Mouse (Mus musculus) adrenal gland, postnatal 25 days (tissue): Measurements from ENCODE around the gene Cfap126. TPM values are rescaled to one million over a fixed set of nuclear protein-coding genes. Genes with fewer than 3 reads are reported as not detected.
A peak's percentile ranks its signal among the peaks of the same experiment; 100 is the strongest.
"Not testable (repeated sequence)": the region's sequence is repeated elsewhere in the genome, so short reads cannot be mapped to it uniquely, and the experiment has no call there.

Experiments used
- DNase-seq: peaks from one replicate; pipeline ENCODE4 v3.0.0; 2021; ENCODE audit warnings: mixed read lengths
- long read RNA-seq: library from polyadenylated mRNA; stranded (forward); transcript quantifications from one replicate; pipeline ENCODE4 v2.0.0, GENCODE M21; 2021
- total RNA-seq: library from RNA; stranded (reverse); gene quantifications from 2 replicates; pipeline ENCODE4 v1.2.3, GENCODE M21; 2021

Cfap126 gene
- 2.3 and 4.5 TPM in 2 replicates for total RNA-seq
- long read RNA-seq, partial matches to known transcripts = 1 of 3 reads
- long read RNA-seq, other reads (novel, unspliced or antisense) = 1 of 3 reads

GRCm38 (mm10) chr1:171113873-171114299, at the start of gene Cfap126:
TSS of gene Cfap126 (plus strand) at chr1:171113918.
- DNase-seq = peak; percentile 88

- DNase-seq = peak; percentile 78
Observed at GRCm38 (mm10) chr1:171064491-171065242, 49.1 kb upstream of the Cfap126 start, which contains the start of gene Fcgr3. TSS of gene Fcgr3 (minus strand) at chr1:171064935.

GRCm38 (mm10) chr1:171065243-171065587, 48.5 kb upstream of the Cfap126 start:
- peak; percentile 62 for DNase-seq

- peak; percentile 29 for DNase-seq
Observed at GRCm38 (mm10) chr1:171065768-171066167, 48.0 kb upstream of the Cfap126 start.

DNA sequence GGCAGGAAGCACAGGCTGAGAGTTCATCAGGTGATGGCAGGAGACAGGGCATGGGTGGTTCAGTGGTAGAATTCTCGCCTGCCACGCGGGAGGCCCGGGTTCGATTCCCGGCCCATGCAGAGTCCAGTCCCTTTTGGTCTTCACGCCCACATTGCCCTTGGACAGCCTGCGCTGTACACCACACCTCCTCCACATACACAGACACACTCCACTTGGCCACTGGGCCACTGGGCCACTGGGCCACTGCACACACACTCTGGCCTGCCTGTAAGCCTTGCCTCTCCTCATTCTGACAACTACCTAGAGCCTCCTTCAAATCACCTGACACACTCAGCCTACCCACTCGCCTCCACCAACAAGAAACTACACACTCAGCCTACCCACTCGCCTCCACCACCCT, 47.1 kb upstream of the Cfap126 start:
- DNase-seq = not testable (repeated sequence)

- not testable (repeated sequence) for DNase-seq
Observed at GRCm38 (mm10) chr1:171067928-171068327, 45.8 kb upstream of the Cfap126 start.

DNA sequence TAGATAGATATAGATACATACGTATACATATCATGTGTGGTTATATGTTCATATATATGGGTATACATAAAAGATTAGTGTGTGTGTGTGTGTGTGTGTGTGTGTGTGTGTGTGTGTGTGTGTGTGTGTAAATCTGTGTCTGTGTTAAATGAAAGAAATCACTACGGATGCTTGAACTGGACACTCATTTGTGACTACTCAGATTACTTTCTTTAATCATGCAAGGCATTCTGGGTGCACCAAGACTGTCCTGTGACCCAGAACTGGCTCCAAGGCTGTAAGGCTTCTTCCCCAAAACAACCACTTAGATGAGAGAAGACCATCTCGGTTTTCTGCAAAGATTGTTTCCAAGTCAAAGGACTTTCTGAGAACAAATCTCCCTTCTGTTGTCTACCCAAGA, 44.2 kb upstream of the Cfap126 start:
- DNase-seq = not testable (repeated sequence)

DNA sequence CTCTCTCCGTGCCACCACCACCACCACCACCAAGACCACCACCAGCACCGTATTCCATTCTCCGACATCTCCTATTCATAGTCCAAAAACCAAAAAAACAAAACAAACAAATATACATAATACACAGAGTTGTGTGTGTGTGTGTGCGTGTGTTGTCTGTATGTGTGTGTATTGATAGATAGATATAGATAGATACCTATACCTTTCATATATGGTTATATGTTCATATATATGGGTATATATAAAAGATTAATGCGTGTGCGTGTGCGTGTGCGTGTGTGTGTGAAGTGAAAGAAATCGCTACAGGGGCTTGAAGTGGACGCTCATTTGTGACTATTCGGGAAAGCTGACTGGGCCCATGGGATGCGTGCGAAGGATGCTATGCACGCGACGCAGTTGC, 42.8 kb upstream of the Cfap126 start:
- not testable (repeated sequence) for DNase-seq

- not testable (repeated sequence) for DNase-seq
Observed at GRCm38 (mm10) chr1:171071726-171072125, 42.0 kb upstream of the Cfap126 start.

DNA sequence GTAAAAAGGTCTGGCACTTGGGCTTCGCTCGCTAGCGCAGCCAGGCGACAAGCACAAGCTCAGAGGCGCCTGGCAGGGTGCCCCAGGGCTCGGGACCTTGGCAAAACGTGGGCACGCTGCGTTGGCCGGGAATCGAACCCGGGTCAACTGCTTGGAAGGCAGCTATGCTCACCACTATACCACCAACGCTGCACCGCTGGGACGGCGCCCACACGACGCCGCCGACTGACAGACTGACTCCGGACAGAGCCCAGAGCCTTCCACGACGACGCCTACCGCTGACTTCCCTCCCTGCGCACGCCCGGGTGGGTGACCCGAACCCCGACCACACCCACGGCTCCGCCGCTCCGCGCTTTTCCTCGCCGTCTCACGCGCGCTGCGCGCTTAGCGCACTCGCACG, 41.5 kb upstream of the Cfap126 start:
- DNase-seq = not testable (repeated sequence)

- DNase-seq = peak; percentile 10
Observed at GRCm38 (mm10) chr1:171074283-171074682, 39.4 kb upstream of the Cfap126 start.

DNA sequence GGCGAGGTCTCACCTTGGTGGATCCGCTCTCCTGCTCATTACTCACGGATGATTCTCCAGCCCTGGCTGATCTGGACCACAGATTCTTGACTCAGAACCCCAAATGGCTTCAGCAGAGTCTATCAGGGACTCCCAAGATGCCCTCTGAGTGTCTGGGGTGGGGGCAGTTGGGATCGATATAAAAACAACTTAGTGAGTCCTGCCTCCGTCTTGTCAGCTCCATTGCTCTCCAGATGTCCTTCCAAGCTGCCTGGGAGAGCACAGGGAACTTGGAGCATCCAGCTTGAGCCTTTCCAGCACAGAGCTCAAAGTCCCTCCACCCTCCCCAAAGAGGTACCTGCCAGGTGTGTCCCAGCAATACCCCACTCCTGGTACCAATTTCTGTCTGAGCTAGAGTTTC, 37.5 kb upstream of the Cfap126 start:
- DNase-seq = not testable (repeated sequence)

- not testable (repeated sequence) for DNase-seq
Observed at GRCm38 (mm10) chr1:171077192-171077591, 36.5 kb upstream of the Cfap126 start.

DNA sequence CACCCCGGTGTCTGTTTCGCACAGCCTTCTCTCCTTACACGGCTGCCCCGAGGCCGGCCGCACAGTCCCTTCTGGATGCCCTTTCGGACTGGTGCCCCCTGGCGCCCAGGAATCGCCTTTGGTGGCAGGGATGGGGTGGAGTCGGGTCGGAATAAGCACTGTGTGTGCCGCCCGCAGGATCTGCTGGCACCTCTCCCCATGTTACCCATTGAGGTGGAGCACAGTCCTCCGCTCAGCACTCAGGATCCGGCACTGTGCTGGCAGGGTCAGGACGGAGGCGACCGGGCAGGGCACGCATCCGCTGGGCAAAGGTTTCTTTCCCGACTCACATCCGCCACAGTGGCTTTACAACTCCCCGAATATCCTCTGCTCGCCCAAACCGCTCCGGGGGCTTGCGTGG, 35.8 kb upstream of the Cfap126 start:
- DNase-seq = not testable (repeated sequence)

- DNase-seq = not testable (repeated sequence)
Observed at GRCm38 (mm10) chr1:171078419-171078818, 35.3 kb upstream of the Cfap126 start.

DNA sequence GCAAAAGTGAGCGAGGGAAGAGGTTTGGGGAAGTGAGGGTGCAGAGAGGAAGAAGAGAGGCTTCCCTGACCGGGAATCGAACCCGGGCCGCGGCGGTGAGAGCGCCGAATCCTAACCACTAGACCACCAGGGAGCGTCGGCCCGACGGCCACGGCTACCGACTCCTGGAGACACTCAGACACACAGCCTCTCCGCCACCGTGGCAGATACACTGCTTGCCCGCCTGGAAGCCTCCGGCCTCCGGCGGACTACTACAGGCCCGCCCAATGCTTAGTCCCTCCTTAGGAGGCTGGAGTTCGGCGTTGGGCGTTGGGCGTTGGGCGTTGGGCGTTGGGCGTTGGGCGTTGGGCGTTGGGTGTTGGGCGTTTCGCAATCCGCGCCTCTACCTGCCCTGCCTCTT, 34.4 kb upstream of the Cfap126 start:
- DNase-seq = not testable (repeated sequence)

DNA sequence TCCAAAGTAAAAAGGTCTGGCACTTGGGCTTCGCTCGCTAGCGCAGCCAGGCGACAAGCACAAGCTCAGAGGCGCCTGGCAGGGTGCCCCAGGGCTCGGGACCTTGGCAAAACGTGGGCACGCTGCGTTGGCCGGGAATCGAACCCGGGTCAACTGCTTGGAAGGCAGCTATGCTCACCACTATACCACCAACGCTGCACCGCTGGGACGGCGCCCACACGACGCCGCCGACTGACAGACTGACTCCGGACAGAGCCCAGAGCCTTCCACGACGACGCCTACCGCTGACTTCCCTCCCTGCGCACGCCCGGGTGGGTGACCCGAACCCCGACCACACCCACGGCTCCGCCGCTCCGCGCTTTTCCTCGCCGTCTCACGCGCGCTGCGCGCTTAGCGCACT, 33.9 kb upstream of the Cfap126 start:
- DNase-seq = not testable (repeated sequence)

DNA sequence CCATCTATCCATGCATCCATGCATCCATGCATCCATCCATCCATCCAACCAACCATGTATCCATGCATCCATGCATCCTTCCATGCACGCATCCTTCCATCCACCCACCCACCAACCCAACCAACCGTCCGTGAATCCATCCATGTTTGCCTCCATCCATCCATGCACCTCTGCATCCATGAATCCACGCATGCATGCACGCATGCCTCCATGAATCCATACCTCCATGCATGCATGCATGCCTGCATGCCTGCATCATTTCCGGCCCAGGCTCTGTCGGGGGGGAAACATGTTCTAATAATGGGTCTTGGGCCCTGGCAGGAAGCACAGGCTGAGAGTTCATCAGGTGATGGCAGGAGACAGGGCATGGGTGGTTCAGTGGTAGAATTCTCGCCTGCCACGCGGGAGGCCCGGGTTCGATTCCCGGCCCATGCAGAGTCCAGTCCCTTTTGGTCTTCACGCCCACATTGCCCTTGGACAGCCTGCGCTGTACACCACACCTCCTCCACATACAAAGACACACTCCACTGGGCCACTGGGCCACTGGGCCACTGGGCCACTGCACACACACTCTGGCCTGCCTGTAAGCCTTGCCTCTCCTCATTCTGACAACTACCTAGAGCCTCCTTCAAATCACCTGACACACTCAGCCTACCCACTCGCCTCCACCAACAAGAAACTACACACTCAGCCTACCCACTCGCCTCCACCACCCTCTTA, 32.0 kb upstream of the Cfap126 start:
- not testable (repeated sequence) for DNase-seq

DNA sequence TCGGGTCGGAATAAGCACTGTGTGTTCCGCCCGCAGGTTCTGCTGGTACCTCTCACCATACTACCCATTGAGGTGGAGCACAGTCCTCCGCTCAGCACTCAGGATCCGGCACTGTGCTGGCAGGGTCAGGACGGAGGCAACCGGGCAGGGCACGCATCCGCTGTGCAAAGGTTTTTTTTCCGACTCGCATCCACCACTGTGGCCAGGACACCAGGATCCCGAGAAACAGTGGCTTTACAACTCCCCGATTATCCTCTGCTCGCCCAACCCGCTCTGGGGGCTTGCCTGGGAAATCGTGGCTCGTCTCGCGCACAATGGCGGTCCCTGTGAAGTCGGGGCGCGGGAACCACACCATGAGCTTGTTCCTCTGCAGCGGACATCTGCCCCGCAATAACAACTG, 28.0 kb upstream of the Cfap126 start:
- DNase-seq = no peak

DNA sequence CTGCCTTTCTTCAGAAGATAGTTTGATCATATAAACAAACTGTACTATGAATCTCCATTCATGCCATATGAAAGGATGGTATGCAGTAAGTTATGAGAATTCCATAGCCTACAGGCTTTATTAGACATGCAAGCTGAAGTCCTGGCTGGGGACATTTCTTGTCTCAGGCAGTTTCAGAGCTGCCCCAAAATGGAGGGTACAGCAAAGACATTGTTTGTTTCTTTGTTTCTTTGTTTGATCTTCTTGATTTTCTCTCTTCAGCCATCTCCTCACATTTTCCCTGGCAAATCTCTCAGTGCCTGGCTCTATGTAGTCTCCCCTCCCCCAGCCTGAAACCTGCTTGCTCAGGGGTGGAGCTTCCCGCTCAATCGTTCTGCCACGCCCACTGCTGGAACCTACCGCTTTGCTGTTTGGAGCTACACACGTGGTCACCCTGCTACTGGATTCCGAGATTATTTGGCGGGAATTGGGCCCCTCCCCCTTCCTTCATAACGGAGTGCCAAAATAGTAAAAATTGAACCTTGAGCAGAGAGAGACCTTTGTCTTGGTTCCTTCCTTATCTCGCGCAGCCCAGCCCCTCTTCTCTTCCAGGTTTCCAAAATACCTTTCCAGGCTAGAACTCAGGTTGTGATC, 25.4 kb upstream of the Cfap126 start:
- DNase-seq = not testable (repeated sequence)

DNA sequence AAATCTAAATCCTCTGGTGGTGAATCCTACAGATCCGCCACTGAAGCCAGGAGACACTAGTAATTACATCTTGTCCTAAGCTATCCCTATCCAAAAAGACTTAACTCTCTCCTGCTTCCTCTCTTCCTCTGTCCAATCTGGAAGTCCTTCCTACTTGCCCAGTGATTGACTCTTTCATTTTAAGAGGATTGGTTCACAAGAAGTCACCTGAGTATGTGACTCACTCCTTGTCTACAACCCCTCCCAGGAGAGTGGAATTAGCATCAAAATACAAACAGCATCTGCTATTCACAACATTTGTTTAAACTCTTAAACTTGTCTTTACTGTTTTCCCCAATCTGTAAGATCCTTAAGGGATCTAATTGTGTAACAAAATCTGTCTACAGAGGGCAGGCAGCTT, 23.8 kb upstream of the Cfap126 start:
- no peak for DNase-seq

DNA sequence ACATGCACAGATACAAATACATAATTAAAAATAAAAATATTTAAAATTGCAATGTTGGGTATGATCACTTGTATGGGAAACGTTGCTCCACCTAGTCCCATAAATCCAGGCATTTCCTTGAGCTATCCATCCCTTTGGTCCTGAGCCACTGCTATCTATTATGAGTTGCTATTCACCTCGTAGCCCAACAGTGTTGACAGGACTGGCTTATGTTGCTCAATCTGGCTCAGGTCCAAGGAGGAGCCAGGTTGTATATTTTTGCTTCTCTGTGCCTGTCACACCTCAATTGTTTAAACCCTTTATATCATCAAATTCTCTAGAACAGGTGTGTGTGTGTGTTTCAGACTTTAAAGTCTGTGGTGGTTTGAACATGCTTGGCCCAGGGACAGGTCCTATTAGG, 23.0 kb upstream of the Cfap126 start:
- no peak for DNase-seq

DNA sequence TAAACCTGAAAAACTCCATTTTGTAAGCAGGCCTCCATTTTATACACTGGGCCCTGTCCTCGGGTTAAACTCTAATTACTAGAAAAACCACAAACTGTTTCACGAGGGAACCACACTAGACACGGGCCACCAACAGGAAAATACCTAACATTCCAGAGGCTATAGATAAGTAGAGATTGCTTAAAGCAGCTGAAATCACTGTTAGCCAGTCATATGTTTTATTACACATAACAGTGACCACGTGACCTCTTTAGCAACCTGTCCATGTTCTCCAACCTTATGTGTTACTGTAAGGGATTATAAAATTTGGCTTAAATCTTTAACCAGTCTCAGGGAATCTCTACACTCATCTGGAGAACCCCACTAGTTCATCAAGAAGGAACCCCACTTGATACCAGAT, 19.3 kb upstream of the Cfap126 start:
- no peak for DNase-seq
